Mouse (Mus musculus) limb, embryonic 11.5 days (tissue): ENCODE results near the gene Llgl1. TPM values are rescaled to one million over a fixed set of nuclear protein-coding genes. Genes with fewer than 3 reads are reported as not detected.

Source experiments
- ATAC-seq: fragments of 200-750 bp; cut with Nextera tagmentation; 2 replicates; pipeline ENCODE4 v1.8.0; 2017; ENCODE audit warnings: low read depth; ENCODE audit not compliant: insufficient number of reproducible peaks, low FRiP score, low TSS enrichment
- DNase-seq: peaks from one replicate; pipeline ENCODE4 v3.0.0-alpha.2; 2015; ENCODE audit warnings: low spot score
- H3K27ac ChIP-seq: fragments of 300-500 bp; sonication (generic); replicated peaks from 2 replicates; pipeline ENCODE4 v1.5.1; 2014; ENCODE audit warnings: low read depth, mild to moderate bottlenecking, low read length
- H3K27me3 ChIP-seq: fragments of 300-500 bp; sonication (generic); 2 replicates; pipeline ENCODE4 v1.6.1; 2014; ENCODE audit warnings: mild to moderate bottlenecking, low read length, mixed read lengths; ENCODE audit not compliant: control insufficient read depth, insufficient read depth
- H3K36me3 ChIP-seq: fragments of 300-500 bp; sonication (generic); 2 replicates; pipeline ENCODE4 v1.6.1; 2014; ENCODE audit warnings: mild to moderate bottlenecking, low read length, moderate library complexity, mixed read lengths; ENCODE audit not compliant: control insufficient read depth, insufficient read depth
- H3K4me1 ChIP-seq: fragments of 300-500 bp; sonication (generic); 2 replicates; pipeline ENCODE4 v1.6.1; 2014; ENCODE audit warnings: low read length, mixed read lengths; ENCODE audit not compliant: control insufficient read depth, insufficient read depth
- H3K4me2 ChIP-seq: fragments of 300-500 bp; sonication (generic); 2 replicates; pipeline ENCODE4 v1.6.1; 2014; ENCODE audit warnings: low read depth, mild to moderate bottlenecking, moderate library complexity; ENCODE audit not compliant: severe bottlenecking
- H3K4me3 ChIP-seq: fragments of 300-500 bp; sonication (generic); 2 replicates; pipeline ENCODE4 v1.5.1; 2014; ENCODE audit warnings: low read depth, low read length
- H3K9ac ChIP-seq: fragments of 300-500 bp; sonication (generic); 2 replicates; pipeline ENCODE4 v1.6.1; 2014; ENCODE audit warnings: mild to moderate bottlenecking, low read length
- H3K9me3 ChIP-seq: fragments of 300-500 bp; sonication (generic); 2 replicates; pipeline ENCODE4 v1.6.1; 2016; ENCODE audit warnings: low read length; ENCODE audit not compliant: control insufficient read depth
- WGBS: fragments of 180-500 bp; shearing (Covaris S2); extraction: QIAGEN DNeasy Blood & Tissue Kit; methylation state at CpG from one replicate; pipeline ENCODE4 v1.1.7; 2014; 5-methylcytosine and 5-hydroxymethylcytosine counted together
- polyA plus RNA-seq: library from polyadenylated mRNA; unstranded; fragments of >200 nt; fragmentation: Nextera tagmentation; extraction: Ambion mirVana; gene quantifications from 2 replicates; pipeline ENCODE4 v1.2.1, GENCODE M21; 2014

Gene Llgl1
- polyA plus RNA-seq, 1 experiment from 2014 or later: 98.5 TPM

DNA sequence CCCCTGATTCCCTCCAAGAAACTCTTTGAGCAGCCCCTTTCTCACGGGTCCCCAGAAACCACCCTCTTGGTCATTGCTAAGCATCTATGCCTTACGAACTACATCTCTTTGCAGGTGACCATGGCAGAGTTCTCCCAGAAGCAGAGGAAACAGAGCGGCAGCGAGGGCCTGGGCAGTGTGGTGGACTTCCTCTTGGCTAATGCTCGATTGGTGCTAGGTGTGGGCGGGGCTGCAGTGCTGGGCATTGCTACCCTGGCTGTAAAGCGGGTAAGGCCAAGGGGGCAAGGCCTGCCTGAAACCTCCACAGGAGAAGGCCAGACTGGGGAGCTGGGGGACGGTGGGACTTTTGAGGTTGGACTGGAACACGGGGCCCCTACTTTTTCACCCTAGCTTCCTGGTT, 30.6 kb downstream of the Llgl1 start:
- Histone ChIP-seq H3K9me3 (no peaks in the 10 kb centered on the region), H3K27ac (no peak overlapping the region), H3K9ac (no peak overlapping the region), H3K27me3 (no peaks in the 10 kb centered on the region), H3K4me1 (peaks cover 10% of the 10 kb centered on the region), H3K4me2 (no peak overlapping the region), H3K36me3 (peaks cover 3% of the 10 kb centered on the region; the same call in 1 of the 2 replicates), H3K4me3 (no peak overlapping the region)
- DNase-seq (no peak), ATAC-seq (no peak)
- WGBS: 86% methylated on average over 9 of the region's 9 CpGs

- H3K27ac ChIP-seq: no peak overlapping the region
- no peaks in the 10 kb centered on the region for H3K9me3 ChIP-seq
- DNase-seq (no peak), ATAC-seq (no peak)
- H3K4me3 ChIP-seq: no peak overlapping the region
- peaks cover 3% of the 10 kb centered on the region; the same call in 1 of the 2 replicates for H3K36me3 ChIP-seq
- no peaks in the 10 kb centered on the region for H3K27me3 ChIP-seq
- 89% methylated on average over 14 of the region's 14 CpGs for WGBS
- H3K9ac ChIP-seq: no peak overlapping the region
- H3K4me1 ChIP-seq: peaks cover 8% of the 10 kb centered on the region
- H3K4me2 ChIP-seq: no peak overlapping the region
These were observed 31.7 kb downstream of the Llgl1 start for GRCm38 (mm10) chr11:60731251-60731650.

- H3K9me3 ChIP-seq: no peaks in the 10 kb centered on the region
- no peak overlapping the region for H3K27ac ChIP-seq
- no peaks in the 10 kb centered on the region for H3K27me3 ChIP-seq
- ATAC-seq (no peak), DNase-seq (no peak)
- no peak overlapping the region for H3K4me3 ChIP-seq
- 81% methylated on average over 2 of the region's 2 CpGs for WGBS
- H3K36me3 ChIP-seq: peaks cover 3% of the 10 kb centered on the region; the same call in 1 of the 2 replicates
- no peak overlapping the region for H3K9ac ChIP-seq
- H3K4me1 ChIP-seq: no peaks in the 10 kb centered on the region
- H3K4me2 ChIP-seq: no peak overlapping the region
These were observed 34.7 kb downstream of the Llgl1 start for GRCm38 (mm10) chr11:60734206-60734605.

DNA sequence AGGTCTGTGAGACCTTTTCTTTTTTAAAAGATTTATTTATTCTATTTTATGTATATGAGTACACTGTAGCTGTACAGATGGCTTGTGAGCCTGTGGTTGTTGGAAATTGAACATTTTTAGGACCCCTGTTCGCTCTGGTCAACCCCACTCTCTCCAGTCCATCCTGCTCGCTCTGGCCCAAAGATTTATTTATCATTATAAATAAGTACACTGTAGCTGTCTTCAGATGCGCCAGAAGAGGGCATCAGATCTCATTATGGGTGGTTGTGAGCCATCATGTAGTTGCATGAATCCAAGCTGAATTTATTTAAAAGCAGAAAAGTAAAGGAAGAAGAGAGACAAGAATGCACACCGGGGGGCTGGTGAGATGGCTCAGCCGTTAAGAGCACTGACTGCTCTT, 35.7 kb downstream of the Llgl1 start:
- no peaks in the 10 kb centered on the region for H3K27me3 ChIP-seq
- no peak overlapping the region for H3K9ac ChIP-seq
- ATAC-seq (no peak), DNase-seq (no peak)
- 87% methylated on average over 5 of the region's 5 CpGs for WGBS
- no peak overlapping the region for H3K4me2 ChIP-seq
- peaks cover 3% of the 10 kb centered on the region for H3K36me3 ChIP-seq
- no peaks in the 10 kb centered on the region for H3K4me1 ChIP-seq
- H3K4me3 ChIP-seq: no peak overlapping the region
- H3K27ac ChIP-seq: no peak overlapping the region
- no peaks in the 10 kb centered on the region for H3K9me3 ChIP-seq

DNA sequence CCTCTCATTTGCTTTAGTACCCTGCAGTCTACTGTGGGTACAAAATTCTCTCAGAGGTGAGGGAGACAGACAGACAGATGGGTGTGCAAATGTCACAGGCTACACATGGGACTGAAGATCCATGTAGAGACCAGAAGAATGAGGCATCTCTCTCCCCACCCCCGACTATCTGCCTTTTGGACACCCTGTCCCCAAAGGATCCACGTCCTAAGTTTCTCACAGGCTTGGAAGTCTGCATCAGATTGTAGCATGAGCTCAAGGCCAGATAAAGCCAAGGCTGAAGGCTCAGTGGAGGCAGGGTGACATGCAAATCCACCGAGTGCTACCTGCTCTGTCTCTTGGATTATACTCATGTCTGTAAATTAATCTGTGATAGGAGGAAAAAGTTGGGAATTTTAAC, 37.0 kb downstream of the Llgl1 start:
- no peaks in the 10 kb centered on the region for H3K4me1 ChIP-seq
- 88% methylated on average over 3 of the region's 3 CpGs for WGBS
- ATAC-seq (no peak), DNase-seq (no peak)
- no peak overlapping the region for H3K9ac ChIP-seq
- H3K27ac ChIP-seq: no peak overlapping the region
- no peaks in the 10 kb centered on the region for H3K27me3 ChIP-seq
- no peak overlapping the region for H3K4me2 ChIP-seq
- peaks cover 9% of the 10 kb centered on the region for H3K36me3 ChIP-seq
- no peak overlapping the region for H3K4me3 ChIP-seq
- H3K9me3 ChIP-seq: no peaks in the 10 kb centered on the region

DNA sequence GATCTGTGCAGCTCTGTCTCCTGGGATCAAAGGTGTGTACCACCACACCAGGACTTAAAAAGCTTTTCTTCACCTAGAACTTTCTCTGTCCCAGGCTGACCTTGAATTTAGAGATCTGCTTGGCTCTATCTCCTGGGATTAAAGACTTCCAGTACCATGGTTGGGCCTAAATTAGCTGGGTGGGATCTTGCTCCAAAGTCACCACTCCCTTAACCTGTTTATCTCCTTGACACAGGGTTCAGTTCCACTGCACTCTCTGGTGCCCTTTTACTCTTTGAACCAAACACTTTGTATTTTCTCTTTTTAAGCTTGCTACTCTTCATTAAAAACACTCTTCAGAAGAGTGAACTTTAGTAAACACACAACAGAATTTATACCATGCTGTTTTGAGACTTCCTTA, 37.9 kb downstream of the Llgl1 start:
- Histone ChIP-seq H3K4me1 (no peaks in the 10 kb centered on the region), H3K4me2 (no peak overlapping the region), H3K27ac (no peak overlapping the region), H3K36me3 (peaks cover 14% of the 10 kb centered on the region), H3K9ac (no peak overlapping the region), H3K27me3 (no peaks in the 10 kb centered on the region), H3K9me3 (no peaks in the 10 kb centered on the region), H3K4me3 (no peak overlapping the region)
- DNase-seq (no peak), ATAC-seq (no peak)

DNA sequence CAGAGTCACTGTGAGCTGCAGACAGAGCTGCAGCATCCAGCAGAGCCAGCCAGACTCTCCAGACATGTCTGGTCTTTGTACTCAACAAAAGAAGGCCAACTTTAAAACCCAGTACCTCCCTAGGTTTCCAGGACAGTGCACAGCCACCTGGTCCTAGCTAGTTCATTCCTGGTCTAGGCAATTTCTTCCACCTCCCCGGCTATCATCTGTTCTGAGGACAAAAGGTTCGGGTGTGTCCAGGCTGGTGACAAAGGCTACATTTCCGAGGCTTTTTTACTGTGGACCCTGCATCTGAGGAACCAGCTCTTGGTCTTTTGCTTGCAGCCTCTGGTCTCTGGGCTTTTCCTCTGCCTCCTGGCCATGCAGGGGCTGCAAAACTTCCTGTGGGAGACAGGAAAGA, 40.8 kb downstream of the Llgl1 start:
- Histone ChIP-seq H3K9ac (no peak overlapping the region), H3K4me2 (no peak overlapping the region), H3K36me3 (peaks cover 19% of the 10 kb centered on the region), H3K4me1 (no peaks in the 10 kb centered on the region), H3K27ac (no peak overlapping the region), H3K27me3 (no peaks in the 10 kb centered on the region), H3K4me3 (no peak overlapping the region), H3K9me3 (no peaks in the 10 kb centered on the region)
- DNase-seq (no peak), ATAC-seq (no peak)
- WGBS: 83% methylated on average over 3 of the region's 3 CpGs

DNA sequence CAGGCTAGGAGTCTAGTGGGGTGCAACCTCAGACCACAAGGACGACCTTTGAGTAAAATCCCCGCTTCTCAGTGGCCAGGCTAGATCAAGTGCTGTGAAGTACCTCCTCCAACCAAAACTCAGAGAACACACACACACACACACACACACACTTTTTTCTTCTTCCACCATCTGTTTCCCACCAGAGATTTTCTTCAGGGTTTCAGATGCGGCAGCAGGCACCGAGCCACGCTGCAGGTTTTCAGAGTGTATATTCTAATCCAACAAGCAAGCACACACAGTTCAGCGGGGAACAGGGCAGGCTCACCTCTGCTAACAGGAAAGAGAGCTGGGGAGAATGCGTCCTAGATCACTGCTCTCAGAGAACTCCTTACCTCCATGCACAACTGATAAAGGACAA, 56.0 kb downstream of the Llgl1 start:
- Histone ChIP-seq H3K9ac (no peak overlapping the region), H3K27me3 (no peaks in the 10 kb centered on the region), H3K4me3 (no peak overlapping the region), H3K9me3 (no peaks in the 10 kb centered on the region), H3K4me1 (no peaks in the 10 kb centered on the region), H3K36me3 (peaks cover 21% of the 10 kb centered on the region), H3K4me2 (no peak overlapping the region), H3K27ac (no peak overlapping the region)
- no peak for DNase-seq
- ATAC-seq: no peak
- 94% methylated on average over 7 of the region's 7 CpGs for WGBS

- Histone ChIP-seq H3K4me1 (no peaks in the 10 kb centered on the region), H3K27ac (no peak overlapping the region), H3K9me3 (no peaks in the 10 kb centered on the region), H3K4me2 (no peak overlapping the region), H3K4me3 (no peak overlapping the region), H3K9ac (no peak overlapping the region), H3K36me3 (peaks cover 7% of the 10 kb centered on the region), H3K27me3 (no peaks in the 10 kb centered on the region)
- 92% methylated on average over 3 of the region's 3 CpGs for WGBS
- no peak for ATAC-seq
- DNase-seq: no peak
These were observed 62.2 kb downstream of the Llgl1 start for GRCm38 (mm10) chr11:60761681-60762080.
